Mouse (Mus musculus): ENCODE data around the gene Gucy2g.

DNA sequence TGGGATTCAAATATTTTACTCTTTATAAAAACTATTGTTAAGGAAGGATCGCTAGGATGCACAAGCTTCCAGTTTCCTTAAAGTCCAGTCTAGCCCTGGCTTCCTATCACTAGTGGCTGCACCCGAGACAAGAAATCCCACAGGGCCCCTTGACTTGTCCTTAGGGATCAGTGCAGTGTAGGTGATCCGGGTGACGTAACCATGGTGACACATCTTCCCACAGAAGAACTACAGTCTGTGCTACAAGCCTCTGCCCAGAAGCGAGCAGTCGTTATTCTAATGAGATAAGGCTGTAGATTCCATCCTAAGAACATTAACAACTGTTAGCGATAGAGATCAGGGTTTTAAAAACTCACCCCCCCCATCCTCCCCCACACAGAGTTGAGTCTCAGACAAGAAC is 56.0 kb downstream of the Gucy2g start:
- TF ChIP-seq CTCF (IDR thresholded peaks at IDR 0.05; ENCODE audit: low read depth) (no peak), EP300 (IDR thresholded peaks at IDR 0.05; ENCODE audit: low read depth) (no peak)
